Mouse (Mus musculus) liver, embryonic 15.5 days (tissue): ENCODE measurements around the gene Fam178b. TPM values are rescaled to one million over a fixed set of nuclear protein-coding genes. Genes with fewer than 3 reads are reported as not detected.
A peak's percentile ranks its signal among the peaks of the same experiment; 100 is the strongest.

ENCODE experiments used
- ATAC-seq: fragments of 200-750 bp; cut with Nextera tagmentation; 2 replicates; pipeline ENCODE4 v1.8.0; 2017; ENCODE audit warnings: moderate number of reproducible peaks, mild to moderate bottlenecking, moderate library complexity; ENCODE audit not compliant: insufficient read depth
- H3K27ac ChIP-seq: fragments of 300-500 bp; sonication (generic); replicated peaks from 2 replicates; pipeline ENCODE4 v1.5.1; 2015; ENCODE audit warnings: mild to moderate bottlenecking, inconsistent platforms
- H3K27me3 ChIP-seq: fragments of 300-500 bp; sonication (generic); 2 replicates; pipeline ENCODE4 v1.6.1; 2015; ENCODE audit warnings: mild to moderate bottlenecking, inconsistent platforms
- H3K36me3 ChIP-seq: fragments of 300-500 bp; sonication (generic); replicated peaks from 2 replicates; pipeline ENCODE4 v1.6.1; 2015; ENCODE audit warnings: moderate library complexity, mild to moderate bottlenecking, inconsistent platforms
- H3K4me1 ChIP-seq: fragments of 300-500 bp; sonication (generic); replicated peaks from 2 replicates; pipeline ENCODE4 v1.6.1; 2015; ENCODE audit warnings: inconsistent platforms
- H3K4me2 ChIP-seq: fragments of 300-500 bp; sonication (generic); 2 replicates; pipeline ENCODE4 v1.6.1; 2015; ENCODE audit warnings: moderate library complexity, mild to moderate bottlenecking, inconsistent platforms
- H3K4me3 ChIP-seq: fragments of 300-500 bp; sonication (generic); replicated peaks from 2 replicates; pipeline ENCODE4 v1.5.1; 2015; ENCODE audit warnings: mild to moderate bottlenecking, inconsistent platforms
- H3K9ac ChIP-seq: fragments of 300-500 bp; sonication (generic); 2 replicates; pipeline ENCODE4 v1.6.1; 2015; ENCODE audit warnings: moderate library complexity, mild to moderate bottlenecking, inconsistent platforms
- H3K9me3 ChIP-seq: fragments of 300-500 bp; sonication (generic); replicated peaks from 2 replicates; pipeline ENCODE4 v1.6.1; 2016; ENCODE audit warnings: inconsistent platforms
- WGBS: fragments of 180-500 bp; shearing (Covaris S2); methylation state at CpG from one replicate; pipeline ENCODE4 v1.1.7; 2015; ENCODE audit warnings: mixed read lengths; ENCODE audit not compliant: insufficient replicate concordance; 5-methylcytosine and 5-hydroxymethylcytosine counted together
- polyA plus RNA-seq: library from polyadenylated mRNA; unstranded; fragments of >200 nt; fragmentation: Nextera tagmentation; extraction: Ambion mirVana; gene quantifications from 2 replicates; pipeline ENCODE4 v1.2.1, GENCODE M21; 2015

Gene Fam178b
- polyA plus RNA-seq, 1 experiment from 2014 or later = 0.15 TPM

DNA sequence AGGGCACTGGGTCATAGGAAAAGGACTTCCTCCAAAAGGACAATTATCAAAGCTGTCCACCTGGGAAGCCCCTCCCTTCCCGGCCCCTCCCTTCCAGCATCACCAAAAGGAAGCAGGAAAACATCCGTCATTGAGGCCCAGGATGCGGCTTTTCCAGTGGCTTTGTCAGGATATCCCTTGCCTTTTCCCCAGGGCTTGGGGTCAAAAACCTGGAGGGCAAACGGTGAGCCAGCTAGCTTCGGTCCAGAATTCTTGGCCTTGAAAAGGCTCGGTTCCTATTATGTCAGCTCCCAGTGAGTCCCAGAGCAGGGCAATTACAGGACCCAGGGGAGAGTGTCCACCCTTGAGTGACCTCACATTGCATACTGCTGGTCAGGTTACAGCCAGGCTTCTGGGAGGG, 122.1 kb downstream of the Fam178b start:
- H3K27ac ChIP-seq = no peak overlapping the region
- no peak for ATAC-seq
- H3K4me2 ChIP-seq = no peak overlapping the region
- 45% methylated on average over 6 of the region's 6 CpGs for WGBS
- H3K9me3 ChIP-seq = no peaks in the 10 kb centered on the region
- peaks cover 24% of the 10 kb centered on the region for H3K4me1 ChIP-seq
- H3K4me3 ChIP-seq = no peak overlapping the region
- H3K36me3 ChIP-seq = no peaks in the 10 kb centered on the region
- no peak overlapping the region for H3K9ac ChIP-seq
- peaks cover 68% of the 10 kb centered on the region for H3K27me3 ChIP-seq

DNA sequence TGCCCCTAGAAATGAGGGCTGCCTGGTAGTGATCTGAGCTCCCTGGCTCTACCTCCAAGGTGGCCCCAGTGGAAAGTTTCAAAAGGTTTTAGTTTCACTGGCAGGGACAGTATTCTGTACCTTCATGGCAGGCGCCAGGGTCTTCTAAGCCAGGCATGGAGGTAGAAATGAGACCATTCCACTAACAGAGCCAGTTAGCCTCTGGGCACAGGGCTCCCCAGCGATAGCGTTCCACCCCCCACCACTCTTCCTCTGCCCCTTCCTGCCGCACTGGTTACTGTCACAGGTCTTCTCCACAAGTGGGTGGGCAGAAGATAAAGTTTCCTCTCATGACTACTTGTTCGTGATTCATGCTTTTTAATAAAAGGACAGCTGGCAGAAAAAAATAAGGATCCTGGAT, 123.1 kb downstream of the Fam178b start:
- peaks cover 29% of the 10 kb centered on the region for H3K4me1 ChIP-seq
- 17% methylated on average over 5 of the region's 5 CpGs for WGBS

DNA sequence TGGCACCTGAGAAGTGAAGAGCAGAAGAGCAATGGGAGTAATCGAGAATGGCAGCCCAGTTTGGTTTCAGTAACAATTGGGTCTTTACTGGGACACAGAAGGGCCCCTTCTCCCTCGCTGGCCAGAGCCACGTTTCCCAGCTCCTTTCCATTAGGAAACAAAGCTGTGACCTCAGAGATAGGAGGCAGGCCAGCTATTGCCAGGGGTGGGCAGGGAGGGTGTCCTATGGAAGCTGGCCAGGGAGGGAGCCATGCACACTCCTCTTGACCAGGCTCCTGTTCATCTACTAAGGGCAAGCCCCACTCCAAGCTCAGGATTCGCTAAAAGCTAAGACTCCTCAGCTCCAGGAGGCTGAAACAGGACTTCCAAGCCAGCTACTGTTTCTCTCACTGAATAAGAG, 123.7 kb downstream of the Fam178b start:
- no peak for ATAC-seq
- Histone ChIP-seq H3K4me1 (peaks cover 29% of the 10 kb centered on the region), H3K27ac (no peak overlapping the region), H3K4me2 (no peak overlapping the region; the same call in 1 of the 2 replicates), H3K9me3 (no peaks in the 10 kb centered on the region), H3K27me3 (peaks cover 84% of the 10 kb centered on the region), H3K4me3 (no peak overlapping the region), H3K36me3 (no peaks in the 10 kb centered on the region), H3K9ac (no peak overlapping the region)
- WGBS = 14% methylated on average over 4 of the region's 4 CpGs

More for the DNA sequence above, 123.1 kb downstream of the Fam178b start:
- Histone ChIP-seq H3K27ac (no peak overlapping the region), H3K27me3 (peaks cover 78% of the 10 kb centered on the region), H3K9ac (no peak overlapping the region), H3K4me3 (no peak overlapping the region), H3K4me2 (no peak overlapping the region), H3K9me3 (no peaks in the 10 kb centered on the region), H3K36me3 (no peaks in the 10 kb centered on the region)
- ATAC-seq = no peak

DNA sequence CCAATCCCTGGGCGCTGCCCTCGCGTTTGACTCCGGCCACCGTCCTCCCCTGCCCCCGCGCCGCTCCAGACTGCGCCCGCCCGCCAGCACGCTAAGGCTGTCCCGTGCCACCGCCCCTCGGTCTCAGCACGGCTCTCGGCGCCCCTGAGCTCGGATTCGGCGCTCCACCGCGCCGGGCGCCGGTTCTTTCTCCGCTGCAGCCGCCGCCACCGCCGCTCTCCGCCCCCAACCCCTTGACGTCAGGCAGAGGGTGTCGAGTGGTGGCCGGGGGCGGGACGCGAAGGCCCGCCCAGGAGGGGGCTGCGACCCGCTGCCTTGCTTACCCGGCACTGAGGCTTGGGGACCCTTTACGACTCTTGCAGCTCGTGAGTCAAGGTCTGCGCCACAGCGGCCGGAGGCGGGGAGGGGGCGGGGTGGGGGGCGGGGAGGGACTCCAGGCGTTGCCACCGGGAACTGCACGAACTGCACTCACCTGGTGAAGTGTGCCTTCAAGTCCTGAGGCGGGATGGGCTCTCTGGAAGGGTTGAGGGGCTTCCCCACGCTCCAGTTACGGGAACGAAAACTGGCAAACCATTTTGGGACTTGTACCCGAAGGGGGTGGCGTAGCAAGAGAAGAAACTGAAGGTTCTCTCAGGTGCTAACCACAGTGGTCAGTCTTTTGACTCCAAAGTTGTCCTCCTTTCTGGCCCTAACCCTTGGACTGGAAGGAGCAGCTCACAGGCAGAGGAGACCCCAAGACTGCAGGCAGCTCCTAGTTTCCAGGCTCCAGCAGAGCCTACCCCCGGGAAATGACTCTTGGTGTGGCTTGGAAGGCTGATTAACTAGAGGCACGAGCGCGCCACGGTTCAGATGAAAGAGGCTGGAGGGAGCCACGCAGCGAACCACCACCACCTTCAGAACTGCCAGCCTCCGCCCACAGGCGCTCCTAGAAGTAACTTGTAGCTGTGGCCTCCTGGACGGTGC, 124.7 kb downstream of the Fam178b start, which contains the start of gene Sema4c:
TSS of gene Sema4c (minus strand) at position 319 of the 963 bp plus-strand sequence.
- H3K9me3 ChIP-seq = no peaks in the 10 kb centered on the region
- H3K27me3 ChIP-seq = peaks cover 94% of the 10 kb centered on the region
- H3K36me3 ChIP-seq = peaks cover 3% of the 10 kb centered on the region; the same call in 1 of the 2 replicates
- WGBS = 1% methylated on average over 69 of the region's 69 CpGs
- peak within 1 kb of the TSS; percentile 32 for H3K9ac ChIP-seq
- ATAC-seq = peak; percentile 8; the same call in 1 of the 2 replicates
- H3K27ac ChIP-seq = peak within 1 kb of the TSS; percentile 76
- peaks cover 28% of the 10 kb centered on the region for H3K4me1 ChIP-seq
- H3K4me2 ChIP-seq = peak within 1 kb of the TSS; percentile 68
- peak within 1 kb of the TSS; percentile 61 for H3K4me3 ChIP-seq

GRCm38 (mm10) chr1:36557457-36558011, 125.4 kb downstream of the Fam178b start:
- peaks cover 8% of the 10 kb centered on the region; the same call in 1 of the 2 replicates for H3K36me3 ChIP-seq
- peak overlapping the region; percentile 61 for H3K4me3 ChIP-seq
- H3K9me3 ChIP-seq = no peaks in the 10 kb centered on the region
- peak overlapping the region; percentile 76 for H3K27ac ChIP-seq
- peaks cover 98% of the 10 kb centered on the region for H3K27me3 ChIP-seq
- ATAC-seq = peak; percentile 55
- H3K4me1 ChIP-seq = peaks cover 21% of the 10 kb centered on the region
- WGBS = under 1% methylated on average over 48 of the region's 48 CpGs
- H3K4me2 ChIP-seq = peak overlapping the region; percentile 68
- H3K9ac ChIP-seq = peak overlapping the region; percentile 32

DNA sequence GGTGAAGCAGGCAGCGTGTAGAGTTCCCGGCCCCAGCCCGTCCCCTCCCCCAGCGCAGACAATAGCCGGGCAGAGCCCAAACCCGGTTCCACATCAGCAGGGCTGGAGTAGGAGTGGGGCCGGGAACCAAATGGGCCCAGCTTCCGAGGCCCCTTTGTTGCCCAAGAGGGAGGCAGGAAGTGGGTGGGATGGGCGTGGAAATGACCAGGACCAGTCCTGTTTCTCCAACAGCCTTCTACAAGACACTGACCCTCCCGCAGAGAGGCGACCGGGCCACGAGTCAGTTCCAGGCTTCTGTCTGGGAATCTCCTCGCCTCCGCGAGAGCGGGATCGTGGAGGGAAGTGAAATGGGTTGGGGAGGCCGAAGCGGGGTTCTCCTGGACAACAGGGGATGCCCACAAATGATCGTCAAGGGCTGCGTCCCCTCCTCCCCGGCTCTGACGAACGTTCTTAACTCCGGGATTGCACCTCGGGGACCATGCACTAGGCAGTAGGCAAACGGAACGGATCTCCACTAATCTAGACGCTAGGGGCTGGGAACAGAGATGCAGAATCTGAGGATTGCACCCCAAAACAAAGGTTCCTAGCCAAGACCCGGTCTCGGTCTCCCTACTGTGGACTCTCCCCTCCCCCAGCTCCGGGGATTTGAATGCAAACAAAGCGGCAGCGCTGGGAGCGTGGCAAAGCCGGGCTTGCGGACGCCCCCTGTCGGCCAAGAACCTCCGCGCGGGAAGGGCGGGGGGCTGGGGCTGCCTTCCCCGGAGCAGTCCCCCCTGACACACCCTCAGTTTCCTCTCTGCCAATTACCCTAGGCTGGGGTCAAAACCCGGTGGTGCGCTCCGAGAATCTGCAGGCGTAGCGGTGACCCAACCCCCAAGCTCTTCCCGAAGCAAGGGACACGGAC, 126.2 kb downstream of the Fam178b start:
- H3K4me2 ChIP-seq = peak overlapping the region; percentile 68
- H3K4me3 ChIP-seq = peak overlapping the region; percentile 61
- under 1% methylated on average over 52 of the region's 52 CpGs for WGBS
- H3K9ac ChIP-seq = peak overlapping the region; percentile 32
- no peaks in the 10 kb centered on the region for H3K9me3 ChIP-seq
- peaks cover 21% of the 10 kb centered on the region for H3K4me1 ChIP-seq
- ATAC-seq = peak; percentile 60
- peaks cover 92% of the 10 kb centered on the region for H3K27me3 ChIP-seq
- peaks cover 15% of the 10 kb centered on the region for H3K36me3 ChIP-seq
- H3K27ac ChIP-seq = peak overlapping the region; percentile 76

GRCm38 (mm10) chr1:36555798-36556395, 127.1 kb downstream of the Fam178b start:
- 20% methylated on average over 8 of the region's 8 CpGs for WGBS
- Histone ChIP-seq H3K27ac (peak overlapping the region; percentile 76), H3K27me3 (peaks cover 83% of the 10 kb centered on the region), H3K9ac (no peak overlapping the region), H3K4me2 (peak overlapping the region; percentile 68), H3K36me3 (peaks cover 20% of the 10 kb centered on the region), H3K9me3 (no peaks in the 10 kb centered on the region), H3K4me3 (peak overlapping the region; percentile 61), H3K4me1 (peaks cover 21% of the 10 kb centered on the region)
- ATAC-seq = no peak

GRCm38 (mm10) chr1:36554633-36555399, 128.2 kb downstream of the Fam178b start:
- Histone ChIP-seq H3K9me3 (no peaks in the 10 kb centered on the region), H3K9ac (no peak overlapping the region), H3K4me1 (peaks cover 21% of the 10 kb centered on the region), H3K27me3 (peaks cover 72% of the 10 kb centered on the region), H3K36me3 (peaks cover 20% of the 10 kb centered on the region), H3K4me3 (no peak overlapping the region), H3K4me2 (peak overlapping the region; percentile 68), H3K27ac (no peak overlapping the region)
- WGBS = 40% methylated on average over 21 of the region's 21 CpGs
- ATAC-seq = no peak

DNA sequence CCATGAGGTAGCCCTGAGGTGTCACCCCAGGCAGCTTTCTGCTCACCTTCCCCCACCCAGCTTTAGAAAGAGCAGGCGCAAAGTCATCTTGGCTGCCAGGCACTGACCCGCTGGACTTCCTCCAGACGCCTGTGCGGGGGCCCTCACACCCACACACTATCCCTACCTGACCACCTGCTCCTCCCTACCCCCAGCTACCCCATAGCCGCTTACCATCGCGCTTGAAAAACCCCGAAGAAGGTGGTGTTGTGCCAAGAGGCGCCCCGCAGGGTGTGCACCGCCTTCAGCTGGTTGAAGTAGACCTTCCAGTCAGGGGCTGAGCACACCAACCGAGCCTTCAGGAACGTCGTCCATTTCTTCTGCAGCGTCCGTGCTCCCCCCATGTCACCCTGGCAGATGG, 130.5 kb downstream of the Fam178b start:
- Histone ChIP-seq H3K9ac (no peak overlapping the region), H3K36me3 (peaks cover 26% of the 10 kb centered on the region), H3K4me2 (no peak overlapping the region), H3K4me1 (peaks cover 10% of the 10 kb centered on the region), H3K4me3 (no peak overlapping the region), H3K27ac (no peak overlapping the region), H3K9me3 (no peaks in the 10 kb centered on the region), H3K27me3 (peaks cover 49% of the 10 kb centered on the region)
- WGBS = 74% methylated on average over 16 of the region's 16 CpGs
- no peak for ATAC-seq

DNA sequence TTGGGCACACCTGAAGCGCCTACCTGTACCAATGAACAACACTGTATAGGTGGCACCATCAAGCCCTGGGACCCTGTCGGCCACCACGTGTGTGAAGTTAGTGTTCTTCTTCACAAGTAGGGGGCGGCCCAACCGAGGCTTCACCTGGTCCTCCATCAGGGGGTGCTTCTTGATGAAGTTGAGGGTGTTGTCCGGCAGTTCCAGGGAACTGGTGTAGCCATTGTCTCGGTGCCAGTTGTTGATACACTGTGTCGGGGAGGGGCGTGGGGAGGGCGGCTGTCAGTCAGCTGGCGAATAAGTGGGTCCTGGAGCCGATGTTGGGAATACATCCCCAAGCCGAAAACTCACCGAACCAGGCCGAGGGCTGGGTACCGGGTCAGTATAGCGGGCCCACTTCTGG, 131.1 kb downstream of the Fam178b start:
- ATAC-seq = no peak
- peaks cover 43% of the 10 kb centered on the region for H3K27me3 ChIP-seq
- no peak overlapping the region for H3K4me3 ChIP-seq
- no peaks in the 10 kb centered on the region for H3K9me3 ChIP-seq
- no peak overlapping the region for H3K4me2 ChIP-seq
- peaks cover 26% of the 10 kb centered on the region for H3K36me3 ChIP-seq
- H3K4me1 ChIP-seq = peaks cover 10% of the 10 kb centered on the region
- H3K9ac ChIP-seq = no peak overlapping the region
- 78% methylated on average over 17 of the region's 17 CpGs for WGBS
- no peak overlapping the region for H3K27ac ChIP-seq
